Mouse (Mus musculus) kidney, embryonic 15.5 days (tissue): ENCODE measurements around the gene Loxl1. TPM values are rescaled to one million over a fixed set of nuclear protein-coding genes. Genes with fewer than 3 reads are reported as not detected.

Experiments used
- ATAC-seq: fragments of 200-750 bp; cut with Nextera tagmentation; replicated peaks from 2 replicates; pipeline ENCODE4 v1.8.0; 2017; ENCODE audit warnings: moderate TSS enrichment; ENCODE audit not compliant: low FRiP score
- H3K27ac ChIP-seq: fragments of 300-500 bp; sonication (generic); 2 replicates; pipeline ENCODE4 v1.5.1; 2015; ENCODE audit warnings: mild to moderate bottlenecking, inconsistent platforms
- H3K27me3 ChIP-seq: fragments of 300-500 bp; sonication (generic); 2 replicates; pipeline ENCODE4 v1.6.1; 2015; ENCODE audit warnings: inconsistent platforms
- H3K36me3 ChIP-seq: fragments of 300-500 bp; sonication (generic); 2 replicates; pipeline ENCODE4 v1.6.1; 2015; ENCODE audit warnings: inconsistent platforms
- H3K4me1 ChIP-seq: fragments of 300-500 bp; sonication (generic); 2 replicates; pipeline ENCODE4 v1.6.1; 2015; ENCODE audit warnings: inconsistent platforms
- H3K4me2 ChIP-seq: fragments of 300-500 bp; sonication (generic); 2 replicates; pipeline ENCODE4 v1.6.1; 2015; ENCODE audit warnings: moderate library complexity, mild to moderate bottlenecking, inconsistent platforms
- H3K4me3 ChIP-seq: fragments of 300-500 bp; sonication (generic); replicated peaks from 2 replicates; pipeline ENCODE4 v1.5.1; 2015; ENCODE audit warnings: mild to moderate bottlenecking, inconsistent platforms
- H3K9ac ChIP-seq: fragments of 300-500 bp; sonication (generic); 2 replicates; pipeline ENCODE4 v1.6.1; 2015; ENCODE audit warnings: mild to moderate bottlenecking, inconsistent platforms
- H3K9me3 ChIP-seq: fragments of 300-500 bp; sonication (generic); replicated peaks from 2 replicates; pipeline ENCODE4 v1.6.1; 2016; ENCODE audit warnings: inconsistent platforms
- WGBS: fragments of 180-500 bp; shearing (Covaris S2); methylation state at CpG from one replicate; pipeline ENCODE4 v1.1.7; 2015; ENCODE audit warnings: mixed read lengths; 5-methylcytosine and 5-hydroxymethylcytosine counted together
- polyA plus RNA-seq: library from polyadenylated mRNA; unstranded; fragments of >200 nt; fragmentation: Nextera tagmentation; extraction: Ambion mirVana; gene quantifications from 2 replicates; pipeline ENCODE4 v1.2.1, GENCODE M21; 2015

Gene Loxl1
- polyA plus RNA-seq, 1 experiment from 2014 or later, result 39.7 TPM

DNA sequence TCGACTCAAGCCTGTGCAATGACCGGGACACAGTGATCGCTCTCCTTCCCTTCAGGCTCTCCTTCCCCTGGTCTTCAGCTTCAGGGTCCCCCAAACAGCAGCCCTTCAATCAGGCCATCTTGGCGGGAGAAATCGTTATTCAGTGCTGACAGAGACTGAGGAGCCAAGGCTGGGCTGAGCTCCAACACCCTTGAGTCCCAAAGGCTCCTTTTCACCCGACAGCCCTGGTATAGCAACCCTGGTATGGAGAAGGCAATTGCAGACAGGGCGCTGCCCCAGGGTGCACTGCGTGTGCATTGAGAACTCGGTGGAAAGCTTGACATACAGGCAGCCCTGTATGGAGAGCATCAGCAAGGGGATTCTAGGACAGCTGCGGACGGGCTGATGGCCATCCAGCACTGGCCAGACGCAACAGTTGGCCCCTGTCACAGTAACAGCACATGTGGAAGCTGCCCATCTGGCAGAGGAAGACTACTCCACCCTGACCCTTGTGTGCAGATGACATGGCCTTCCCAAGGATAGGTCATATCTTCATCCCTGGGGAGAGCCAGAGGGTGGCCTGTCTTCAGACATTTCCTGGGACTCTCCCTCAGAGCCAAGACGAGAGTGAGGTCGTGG lies 2.8 kb downstream of the Loxl1 start:
- H3K4me3 ChIP-seq, result peak overlapping the region; percentile 18
- H3K36me3 ChIP-seq, result no peaks in the 10 kb centered on the region
- H3K27me3 ChIP-seq, result peaks cover 19% of the 10 kb centered on the region
- H3K27ac ChIP-seq, result peak overlapping the region; percentile 27; the same call in 1 of the 2 replicates
- H3K4me2 ChIP-seq, result peak overlapping the region; percentile 44
- H3K4me1 ChIP-seq, result peaks cover 89% of the 10 kb centered on the region
- H3K9ac ChIP-seq, result no peak overlapping the region
- 65% methylated on average over 14 of the region's 14 CpGs for WGBS
- ATAC-seq, result no peak
- H3K9me3 ChIP-seq, result no peaks in the 10 kb centered on the region

DNA sequence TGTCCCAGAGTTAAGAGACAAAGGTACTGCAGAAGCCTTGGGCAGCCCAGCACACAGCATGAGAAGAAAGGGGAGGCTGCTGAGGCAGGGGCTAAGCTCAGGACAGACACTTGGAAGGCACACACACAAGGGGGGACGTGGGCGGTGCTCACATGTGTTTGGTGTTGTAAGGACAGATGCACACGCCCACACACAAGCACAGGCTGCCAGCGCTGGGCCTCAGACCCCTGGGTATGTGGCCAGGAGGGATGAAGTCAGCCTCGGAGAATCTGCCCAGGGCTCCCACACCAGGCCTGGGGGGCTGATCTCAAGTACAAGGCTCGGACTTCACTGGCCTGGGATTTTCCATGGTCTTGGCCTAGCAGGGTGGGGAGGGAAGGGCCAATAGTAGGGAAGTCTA lies 4.6 kb downstream of the Loxl1 start:
- peak overlapping the region; percentile 17 for H3K4me2 ChIP-seq
- H3K4me1 ChIP-seq, result peaks cover 91% of the 10 kb centered on the region

DNA sequence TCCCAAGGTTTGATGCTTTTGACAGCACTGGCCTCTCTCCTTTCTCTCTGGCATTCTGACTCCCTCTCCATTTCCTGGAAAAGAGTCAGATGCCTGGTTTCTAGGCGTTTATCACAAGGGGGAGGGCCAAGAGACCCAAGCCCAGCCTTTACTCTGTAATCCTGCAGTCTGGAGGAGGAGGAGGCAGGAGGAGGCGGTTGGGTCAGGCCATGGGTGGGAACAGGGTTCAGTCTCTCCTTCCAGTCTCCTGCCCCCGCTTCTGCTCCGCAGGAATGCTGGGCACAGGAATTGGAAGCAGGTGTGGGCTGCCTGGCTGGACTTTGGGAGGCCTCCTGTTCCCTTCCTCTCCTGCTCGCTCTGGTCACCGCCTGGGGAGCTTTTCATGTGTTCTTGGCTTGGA lies 7.3 kb downstream of the Loxl1 start:
- 13% methylated on average over 6 of the region's 6 CpGs for WGBS
- Histone ChIP-seq H3K27me3 (0 out of 2 replicates have a peak, but pooled peaks cover 4% of the 10 kb centered on the region), H3K36me3 (no peaks in the 10 kb centered on the region), H3K9me3 (no peaks in the 10 kb centered on the region), H3K4me1 (peaks cover 79% of the 10 kb centered on the region), H3K4me2 (no peak overlapping the region), H3K4me3 (no peak overlapping the region), H3K27ac (peak overlapping the region; percentile 61), H3K9ac (no peak overlapping the region)
- peak; percentile 53 for ATAC-seq

More for the DNA sequence above, 4.6 kb downstream of the Loxl1 start:
- no peak overlapping the region for H3K4me3 ChIP-seq
- no peaks in the 10 kb centered on the region for H3K36me3 ChIP-seq
- H3K9me3 ChIP-seq, result no peaks in the 10 kb centered on the region
- peaks cover 19% of the 10 kb centered on the region for H3K27me3 ChIP-seq
- WGBS, result 20% methylated on average over 6 of the region's 6 CpGs
- no peak overlapping the region for H3K9ac ChIP-seq
- 0 out of 2 replicates have a peak, but pooled peaks have one; percentile 7 for ATAC-seq
- H3K27ac ChIP-seq, result peak overlapping the region; percentile 54

DNA sequence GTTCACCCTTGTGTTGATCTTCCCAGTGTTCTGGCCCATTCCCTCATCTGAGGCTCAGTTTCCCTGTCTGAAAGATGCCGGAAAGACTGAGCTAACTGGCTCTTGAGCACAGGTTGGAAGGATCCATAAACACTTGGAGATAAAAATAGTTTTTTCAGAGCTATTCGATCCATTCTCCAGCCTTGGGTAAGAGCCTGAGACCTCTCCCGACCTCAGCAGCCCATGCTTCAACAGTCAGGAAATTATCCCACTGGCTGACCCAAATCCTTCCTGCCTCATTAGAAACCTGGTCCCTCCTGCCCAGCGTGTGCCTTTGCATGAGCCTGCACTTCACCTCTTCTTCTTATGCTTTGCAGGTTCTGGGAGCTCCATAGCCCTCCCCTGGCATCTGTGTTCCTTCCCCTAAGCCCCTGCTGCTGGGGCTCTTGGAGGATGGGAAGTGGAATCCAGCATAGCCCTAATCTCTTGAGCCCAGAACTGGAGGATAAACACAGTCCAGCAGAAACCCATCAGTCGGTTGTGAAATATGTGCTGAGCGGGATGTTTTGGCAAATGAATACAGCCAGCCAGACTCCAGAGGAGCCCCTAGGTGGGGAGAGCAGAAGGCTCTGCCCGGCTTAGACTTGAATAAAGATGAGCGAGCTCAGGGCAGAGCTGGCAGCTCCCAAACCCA lies 9.3 kb downstream of the Loxl1 start:
- H3K9me3 ChIP-seq, result no peaks in the 10 kb centered on the region
- no peak overlapping the region for H3K4me2 ChIP-seq
- H3K27me3 ChIP-seq, result no peaks in the 10 kb centered on the region
- H3K4me3 ChIP-seq, result no peak overlapping the region
- H3K27ac ChIP-seq, result peak overlapping the region; percentile 45
- peaks cover 70% of the 10 kb centered on the region for H3K4me1 ChIP-seq
- 27% methylated on average over 8 of the region's 8 CpGs for WGBS
- no peaks in the 10 kb centered on the region for H3K36me3 ChIP-seq
- no peak overlapping the region for H3K9ac ChIP-seq
- no peak for ATAC-seq

DNA sequence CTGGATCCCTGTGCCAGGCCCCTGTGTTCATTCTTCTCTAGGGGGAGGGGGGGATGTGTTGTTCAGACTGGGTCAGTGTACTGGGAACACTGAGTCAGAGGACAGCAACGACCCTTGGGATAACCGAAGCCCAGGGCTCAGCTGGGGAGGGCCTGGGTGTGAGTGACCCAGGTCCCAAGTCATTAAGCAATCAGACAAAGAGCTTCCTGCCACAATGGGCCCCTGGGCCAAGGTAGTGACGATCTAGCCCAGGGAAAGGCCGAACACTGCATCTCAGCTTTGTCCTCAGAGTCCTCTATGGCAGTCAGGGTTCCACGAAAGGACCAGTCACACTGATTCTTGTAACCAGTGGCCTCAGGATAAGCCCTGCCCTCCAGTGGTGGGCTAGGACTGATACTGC lies 9.9 kb downstream of the Loxl1 start:
- Histone ChIP-seq H3K4me3 (no peak overlapping the region), H3K27ac (peak overlapping the region; percentile 45; the same call in 1 of the 2 replicates), H3K36me3 (no peaks in the 10 kb centered on the region), H3K4me1 (peaks cover 65% of the 10 kb centered on the region), H3K9ac (no peak overlapping the region), H3K27me3 (no peaks in the 10 kb centered on the region), H3K9me3 (no peaks in the 10 kb centered on the region), H3K4me2 (no peak overlapping the region)
- WGBS, result 48% methylated on average over 5 of the region's 5 CpGs
- no peak for ATAC-seq

DNA sequence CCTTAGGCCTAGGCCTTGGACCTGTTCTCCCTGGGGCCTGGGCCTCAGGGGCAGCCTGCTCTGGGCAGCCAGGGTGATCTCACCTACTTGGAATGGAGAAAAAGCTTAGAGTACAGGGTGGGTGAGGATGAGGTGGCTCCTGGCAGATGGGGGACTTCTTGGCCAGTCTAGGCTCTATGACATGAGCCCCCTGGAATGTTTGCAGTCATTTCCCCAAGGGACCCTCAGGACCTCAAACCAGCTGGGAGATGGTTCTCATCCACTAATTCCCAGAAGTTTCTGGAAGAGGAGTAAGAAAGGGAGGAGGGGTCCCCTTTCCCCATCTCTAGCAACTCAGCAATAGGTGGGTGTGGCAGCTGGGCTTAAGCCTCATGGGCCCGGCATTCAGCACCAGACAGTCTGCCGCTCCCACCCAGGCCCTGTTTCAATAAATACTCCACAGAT lies 13.6 kb downstream of the Loxl1 start:
- ATAC-seq, result no peak
- Histone ChIP-seq H3K36me3 (no peaks in the 10 kb centered on the region), H3K9me3 (no peaks in the 10 kb centered on the region), H3K4me1 (peaks cover 57% of the 10 kb centered on the region), H3K9ac (no peak overlapping the region), H3K4me2 (no peak overlapping the region), H3K27ac (peak overlapping the region; percentile 27), H3K4me3 (no peak overlapping the region), H3K27me3 (no peaks in the 10 kb centered on the region)
- WGBS, result 42% methylated on average over 2 of the region's 2 CpGs

DNA sequence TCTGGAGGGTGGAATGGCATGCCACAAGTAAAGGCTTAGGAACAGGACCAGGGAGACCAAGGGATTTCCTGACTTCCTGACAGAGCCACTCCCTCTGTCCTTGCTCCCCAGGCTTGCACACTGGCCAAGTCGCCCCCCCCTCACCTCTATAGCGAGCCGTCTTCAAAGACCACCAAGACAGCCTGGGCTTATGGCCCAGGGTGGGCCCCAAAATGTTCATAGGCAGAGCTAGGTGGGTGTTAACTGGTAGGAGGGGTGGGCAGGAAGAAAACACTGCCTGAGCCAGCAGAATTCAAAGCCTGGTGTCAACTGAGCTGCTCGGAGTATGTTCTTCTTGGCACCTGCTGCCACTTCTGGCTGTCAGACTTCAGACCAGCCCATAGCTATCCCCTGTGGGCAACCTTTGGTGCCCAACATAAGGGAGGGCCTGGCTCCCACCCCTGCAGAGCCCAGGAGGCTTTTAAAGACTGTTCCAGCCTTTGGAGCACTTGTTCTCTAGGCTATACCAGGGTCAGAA lies 15.0 kb downstream of the Loxl1 start:
- ATAC-seq, result no peak
- 64% methylated on average over 4 of the region's 4 CpGs for WGBS
- no peak overlapping the region for H3K4me2 ChIP-seq
- peaks cover 45% of the 10 kb centered on the region for H3K4me1 ChIP-seq
- no peak overlapping the region for H3K27ac ChIP-seq
- no peak overlapping the region for H3K9ac ChIP-seq
- no peaks in the 10 kb centered on the region for H3K36me3 ChIP-seq
- H3K9me3 ChIP-seq, result no peaks in the 10 kb centered on the region
- H3K27me3 ChIP-seq, result no peaks in the 10 kb centered on the region
- H3K4me3 ChIP-seq, result no peak overlapping the region

DNA sequence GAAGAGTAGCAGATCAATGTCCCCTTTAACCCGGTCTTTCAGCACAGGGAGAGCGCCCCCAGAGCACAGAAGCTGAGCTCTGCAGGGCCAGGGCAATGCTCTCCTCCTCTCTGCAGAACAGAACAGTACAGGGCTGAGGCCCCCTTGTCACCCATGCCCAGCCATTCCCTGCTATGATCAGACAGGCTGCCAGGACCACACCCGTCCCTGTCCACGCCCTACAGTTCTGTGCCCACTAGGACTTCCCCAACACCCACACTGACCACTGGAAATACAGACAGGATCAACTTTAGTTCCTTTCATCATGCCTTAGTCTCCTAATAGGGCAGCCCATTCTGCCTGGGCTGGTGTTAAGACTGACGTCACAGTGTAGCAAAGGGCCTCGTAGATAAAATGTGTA lies 15.9 kb downstream of the Loxl1 start:
- Histone ChIP-seq H3K27me3 (no peaks in the 10 kb centered on the region), H3K4me2 (no peak overlapping the region), H3K4me3 (no peak overlapping the region), H3K27ac (peak overlapping the region; percentile 92; the same call in 1 of the 2 replicates), H3K4me1 (peaks cover 37% of the 10 kb centered on the region), H3K9me3 (no peaks in the 10 kb centered on the region), H3K36me3 (peaks cover 5% of the 10 kb centered on the region; the same call in 1 of the 2 replicates), H3K9ac (no peak overlapping the region)
- no peak for ATAC-seq
- WGBS, result 85% methylated on average over 6 of the region's 6 CpGs

DNA sequence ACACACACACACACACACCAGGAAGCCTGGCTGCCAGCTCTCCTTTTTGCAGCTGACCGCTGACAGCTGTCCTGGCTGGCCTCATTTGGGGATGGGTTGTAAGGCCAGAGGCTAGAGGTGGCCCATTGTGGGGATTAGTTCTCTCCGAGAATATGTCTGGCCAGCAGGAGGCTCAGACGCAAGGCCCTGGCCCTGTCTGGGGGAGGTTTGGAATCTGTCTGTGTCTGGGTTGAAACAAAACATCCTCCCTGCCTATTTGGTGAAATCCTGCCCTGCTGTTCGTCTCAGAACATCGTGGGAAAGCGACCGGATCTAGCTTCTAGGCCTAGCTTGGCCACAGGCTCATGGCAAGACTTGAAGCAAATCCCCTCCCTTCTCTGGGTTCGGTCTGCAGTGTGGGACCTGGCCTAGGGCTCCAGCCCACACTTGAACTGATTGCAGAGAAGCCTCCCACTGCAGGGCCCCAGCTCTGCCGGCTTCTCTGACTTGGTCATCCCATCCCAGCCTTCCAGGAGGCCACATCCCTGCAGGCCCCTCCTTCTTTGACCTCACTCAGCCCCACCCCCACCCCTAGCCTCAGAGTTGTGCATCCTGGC lies 17.1 kb downstream of the Loxl1 start:
- Histone ChIP-seq H3K9me3 (no peaks in the 10 kb centered on the region), H3K36me3 (peaks cover 6% of the 10 kb centered on the region; the same call in 1 of the 2 replicates), H3K4me3 (no peak overlapping the region), H3K4me2 (no peak overlapping the region), H3K4me1 (peaks cover 37% of the 10 kb centered on the region), H3K27ac (peak overlapping the region; percentile 92), H3K9ac (no peak overlapping the region), H3K27me3 (no peaks in the 10 kb centered on the region)
- WGBS, result 16% methylated on average over 9 of the region's 9 CpGs
- ATAC-seq, result peak; percentile 85

DNA sequence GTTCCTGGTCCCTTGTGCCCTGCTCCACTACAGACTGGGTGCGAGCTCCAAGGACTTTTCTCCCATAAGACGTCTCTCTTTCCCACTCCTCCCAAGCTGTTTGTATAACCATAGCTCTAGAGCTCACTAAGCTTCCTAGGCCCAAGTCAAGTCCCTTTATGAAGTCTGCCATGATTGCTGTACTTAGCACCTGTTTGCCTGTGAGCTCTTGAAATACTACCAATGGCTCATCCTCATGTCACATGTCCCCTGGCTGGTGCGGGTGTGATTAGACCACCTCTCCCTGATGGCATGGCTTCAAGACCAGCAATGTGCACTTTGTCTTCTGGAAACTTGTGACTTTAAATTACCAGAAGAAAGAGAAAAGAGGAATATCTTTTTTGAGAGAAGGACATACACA lies 17.6 kb downstream of the Loxl1 start:
- no peak overlapping the region for H3K4me2 ChIP-seq
- H3K9me3 ChIP-seq, result no peaks in the 10 kb centered on the region
- peaks cover 9% of the 10 kb centered on the region; the same call in 1 of the 2 replicates for H3K36me3 ChIP-seq
- peak overlapping the region; percentile 92 for H3K27ac ChIP-seq
- H3K27me3 ChIP-seq, result no peaks in the 10 kb centered on the region
- ATAC-seq, result no peak
- H3K4me3 ChIP-seq, result no peak overlapping the region
- H3K9ac ChIP-seq, result no peak overlapping the region
- H3K4me1 ChIP-seq, result peaks cover 37% of the 10 kb centered on the region
- 78% methylated on average over 3 of the region's 3 CpGs for WGBS

DNA sequence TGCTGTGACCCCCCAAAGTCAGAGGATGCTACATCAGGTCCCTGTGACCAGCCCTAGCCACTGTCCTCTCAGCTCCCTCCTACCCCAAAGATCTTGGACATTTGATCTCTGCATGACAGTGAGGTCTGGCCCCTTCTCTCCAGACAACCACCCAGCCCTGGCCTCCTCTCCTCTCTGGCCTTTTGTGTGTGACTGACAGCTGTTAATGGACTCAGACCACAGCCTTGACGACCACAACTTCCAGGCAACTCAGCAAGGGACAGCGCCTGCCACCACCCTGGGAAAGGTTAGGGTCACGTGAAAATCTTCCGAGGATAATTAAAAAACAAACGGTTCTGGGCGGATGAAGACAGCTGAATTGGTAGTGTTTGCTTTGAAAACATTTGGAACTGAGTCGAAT lies 18.5 kb downstream of the Loxl1 start:
- Histone ChIP-seq H3K4me2 (no peak overlapping the region), H3K36me3 (peaks cover 9% of the 10 kb centered on the region; the same call in 1 of the 2 replicates), H3K4me1 (peaks cover 38% of the 10 kb centered on the region), H3K9ac (no peak overlapping the region), H3K9me3 (no peaks in the 10 kb centered on the region), H3K27me3 (no peaks in the 10 kb centered on the region), H3K4me3 (no peak overlapping the region), H3K27ac (no peak overlapping the region)
- WGBS, result 32% methylated on average over 7 of the region's 7 CpGs
- no peak for ATAC-seq

DNA sequence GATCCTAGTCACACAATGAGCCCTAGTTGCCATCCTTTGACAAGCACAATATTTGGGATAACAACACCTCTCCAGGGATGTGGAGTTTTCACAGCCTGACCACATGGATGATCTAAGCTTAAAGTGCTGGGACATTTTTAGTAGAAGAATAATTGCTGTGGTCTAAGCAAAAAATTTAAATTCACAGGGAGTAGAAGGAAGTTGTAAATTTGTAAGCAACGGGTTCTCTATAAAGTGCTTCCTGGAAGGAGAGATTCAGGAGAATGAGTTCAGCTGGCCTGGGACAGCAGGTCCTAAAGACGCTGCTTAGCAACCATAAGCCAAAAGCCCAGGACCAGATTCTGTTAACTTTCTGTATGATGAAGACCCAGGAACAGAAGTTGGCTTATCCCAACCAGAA lies 23.1 kb downstream of the Loxl1 start:
- no peak overlapping the region for H3K9ac ChIP-seq
- ATAC-seq, result no peak
- no peaks in the 10 kb centered on the region for H3K9me3 ChIP-seq
- H3K4me3 ChIP-seq, result no peak overlapping the region
- H3K27ac ChIP-seq, result peak overlapping the region; percentile 78
- H3K27me3 ChIP-seq, result no peaks in the 10 kb centered on the region
- no peak overlapping the region for H3K4me2 ChIP-seq
- peaks cover 19% of the 10 kb centered on the region for H3K4me1 ChIP-seq
- H3K36me3 ChIP-seq, result peaks cover 13% of the 10 kb centered on the region; the same call in 1 of the 2 replicates
- WGBS, result 34% methylated on average over 2 of the region's 2 CpGs
